Mouse (Mus musculus): ENCODE measurements at regions not wholly inside any gene's neighbourhood (a gene's known extent, or its start where the extent isn't known, plus 50 kb on each side); places are given as distances from the start of the nearest gene placed in this dataset.
A peak's percentile ranks its signal among the peaks of the same experiment; 100 is the strongest.

GRCm38 (mm10) chr1:41810318-41810964 is 885.1 kb upstream of the Pou3f3 start:
- DNase-seq (ENCODE audit: low spot score in 2 of 2) = peak in 1 of 2 experiments; percentile 60

- no peak for DNase-seq (ENCODE audit: low spot score in 2 of 2)
Measured at GRCm38 (mm10) chr1:41811130-41811529, 884.4 kb upstream of the Pou3f3 start.

- no peak for DNase-seq (ENCODE audit: low spot score in 2 of 2)
Measured at GRCm38 (mm10) chr1:41812071-41812470, 883.5 kb upstream of the Pou3f3 start.

- DNase-seq (ENCODE audit: low spot score in 2 of 2) = no peak
Measured at GRCm38 (mm10) chr1:41814032-41815005, 881.2 kb upstream of the Pou3f3 start.

GRCm38 (mm10) chr1:41815021-41815420 is 880.5 kb upstream of the Pou3f3 start:
- DNase-seq (ENCODE audit: low spot score in 2 of 2) = no peak

GRCm38 (mm10) chr1:41822742-41823141 is 872.8 kb upstream of the Pou3f3 start:
- DNase-seq (ENCODE audit: low spot score in 2 of 2) = no peak

GRCm38 (mm10) chr1:41825223-41825622 is 870.3 kb upstream of the Pou3f3 start:
- DNase-seq (ENCODE audit: low spot score in 2 of 2) = no peak

GRCm38 (mm10) chr1:41831641-41832040 is 863.9 kb upstream of the Pou3f3 start:
- no peak for DNase-seq (ENCODE audit: low spot score in 2 of 2)

Data from urinary bladder, postnatal 4 days (tissue).